Mouse (Mus musculus) stomach, embryonic 16.5 days (tissue): ENCODE measurements at regions not wholly inside any gene's neighbourhood (a gene's known extent, or its start where the extent isn't known, plus 50 kb on each side); places are given as distances from the start of the nearest gene placed in this dataset.

ENCODE experiments used
- ATAC-seq: fragments of 200-750 bp; cut with Nextera tagmentation; 2 replicates; pipeline ENCODE4 v1.8.0; 2017; ENCODE audit warnings: moderate number of reproducible peaks, moderate TSS enrichment; ENCODE audit not compliant: insufficient read depth, low FRiP score
- H3K27ac ChIP-seq: fragments of 300-500 bp; sonication (generic); 2 replicates; pipeline ENCODE4 v1.5.1; 2014; ENCODE audit warnings: low read length
- H3K27me3 ChIP-seq: fragments of 300-500 bp; sonication (generic); 2 replicates; pipeline ENCODE4 v1.6.1; 2014; ENCODE audit warnings: low read length, control low read depth, mixed read lengths; ENCODE audit not compliant: control insufficient read depth, insufficient read depth
- H3K36me3 ChIP-seq: fragments of 300-500 bp; sonication (generic); 2 replicates; pipeline ENCODE4 v1.6.1; 2014; ENCODE audit warnings: low read length; ENCODE audit not compliant: control insufficient read depth, insufficient read depth
- H3K4me1 ChIP-seq: fragments of 300-500 bp; sonication (generic); 2 replicates; pipeline ENCODE4 v1.6.1; 2014; ENCODE audit warnings: low read length, control low read depth, mixed read lengths; ENCODE audit not compliant: control insufficient read depth, insufficient read depth
- H3K4me2 ChIP-seq: fragments of 300-500 bp; sonication (generic); 2 replicates; pipeline ENCODE4 v1.6.1; 2014; ENCODE audit warnings: low read depth, low read length, mixed read lengths
- H3K4me3 ChIP-seq: fragments of 300-500 bp; sonication (generic); replicated peaks from 2 replicates; pipeline ENCODE4 v1.5.1; 2014; ENCODE audit warnings: mild to moderate bottlenecking, low read length
- H3K9ac ChIP-seq: fragments of 300-500 bp; sonication (generic); 2 replicates; pipeline ENCODE4 v1.6.1; 2014; ENCODE audit warnings: low read length
- H3K9me3 ChIP-seq: fragments of 300-500 bp; sonication (generic); replicated peaks from 2 replicates; pipeline ENCODE4 v1.6.1; 2016; ENCODE audit warnings: low read length, control low read depth; ENCODE audit not compliant: control insufficient read depth
- WGBS: fragments of 180-500 bp; shearing (Covaris S2); extraction: QIAGEN DNeasy Blood & Tissue Kit; methylation state at CpG from one replicate; pipeline ENCODE4 v1.1.7; 2014; 5-methylcytosine and 5-hydroxymethylcytosine counted together

DNA sequence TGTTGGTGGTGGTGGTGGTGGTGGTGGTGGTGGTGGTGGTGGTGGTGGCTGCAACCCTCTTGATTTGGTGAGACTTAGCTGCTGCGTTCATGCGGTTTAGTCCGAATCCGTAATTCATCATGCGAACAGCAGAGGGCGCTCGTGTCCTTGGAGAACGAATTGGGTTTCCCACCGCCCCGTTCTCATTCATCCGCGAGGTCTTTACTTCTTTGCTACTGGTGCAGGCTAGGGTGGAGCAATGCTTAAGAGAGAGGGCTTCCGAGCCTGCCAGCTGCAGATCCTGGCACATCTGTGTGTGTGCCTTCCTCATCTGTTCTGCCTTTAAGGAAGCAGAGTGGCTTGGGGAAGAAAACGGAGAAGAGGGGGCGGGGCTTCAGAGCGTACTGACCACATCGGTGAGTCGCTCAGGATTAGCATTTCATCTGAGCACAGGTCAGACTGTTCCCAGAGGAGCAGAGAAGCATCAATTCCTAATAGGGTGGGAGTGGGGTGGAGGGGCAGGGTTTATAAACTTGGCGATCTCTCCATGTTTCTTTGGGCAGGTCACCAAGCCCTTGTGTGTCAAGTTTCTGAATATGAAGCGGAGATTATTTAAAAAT lies 111.7 kb upstream of the 1700012A03Rik start:
- ATAC-seq = peak; percentile 52; the same call in 1 of the 2 replicates
- Histone ChIP-seq H3K27ac (no peak overlapping the region), H3K36me3 (no peaks in the 10 kb centered on the region), H3K27me3 (no peaks in the 10 kb centered on the region; the same call in 1 of the 2 replicates), H3K4me1 (peaks cover 4% of the 10 kb centered on the region; the same call in 1 of the 2 replicates), H3K9me3 (no peaks in the 10 kb centered on the region), H3K4me2 (peak overlapping the region; percentile 77), H3K9ac (peak overlapping the region; percentile 24; the same call in 1 of the 2 replicates), H3K4me3 (peak overlapping the region; percentile 41)
- 4% methylated on average over 20 of the region's 20 CpGs for WGBS

DNA sequence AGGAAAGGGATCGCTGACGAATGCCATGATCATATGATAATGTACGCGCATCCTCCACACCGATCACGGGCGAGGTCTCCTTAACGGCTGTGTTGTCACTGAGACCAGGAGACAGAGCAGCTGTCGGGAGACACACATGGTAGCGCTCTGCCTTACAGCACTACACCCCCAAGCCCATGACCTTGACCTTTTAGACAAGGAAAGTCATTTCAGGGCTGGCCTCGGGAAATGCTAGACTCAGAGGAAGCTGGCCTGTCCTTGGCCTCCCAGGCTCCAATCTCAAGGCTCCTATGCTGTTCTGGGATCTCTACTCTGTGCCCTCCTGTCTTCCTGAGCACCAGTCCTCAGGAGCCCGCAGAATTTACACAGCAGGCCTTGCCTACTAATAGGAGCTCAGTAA lies 112.9 kb upstream of the 1700012A03Rik start:
- H3K9ac ChIP-seq = no peak overlapping the region
- no peak overlapping the region for H3K4me3 ChIP-seq
- 65% methylated on average over 12 of the region's 12 CpGs for WGBS
- peaks cover 4% of the 10 kb centered on the region; the same call in 1 of the 2 replicates for H3K4me1 ChIP-seq
- ATAC-seq = no peak
- H3K27me3 ChIP-seq = no peaks in the 10 kb centered on the region; the same call in 1 of the 2 replicates
- no peak overlapping the region for H3K4me2 ChIP-seq
- no peaks in the 10 kb centered on the region for H3K36me3 ChIP-seq
- no peak overlapping the region for H3K27ac ChIP-seq
- H3K9me3 ChIP-seq = no peaks in the 10 kb centered on the region

DNA sequence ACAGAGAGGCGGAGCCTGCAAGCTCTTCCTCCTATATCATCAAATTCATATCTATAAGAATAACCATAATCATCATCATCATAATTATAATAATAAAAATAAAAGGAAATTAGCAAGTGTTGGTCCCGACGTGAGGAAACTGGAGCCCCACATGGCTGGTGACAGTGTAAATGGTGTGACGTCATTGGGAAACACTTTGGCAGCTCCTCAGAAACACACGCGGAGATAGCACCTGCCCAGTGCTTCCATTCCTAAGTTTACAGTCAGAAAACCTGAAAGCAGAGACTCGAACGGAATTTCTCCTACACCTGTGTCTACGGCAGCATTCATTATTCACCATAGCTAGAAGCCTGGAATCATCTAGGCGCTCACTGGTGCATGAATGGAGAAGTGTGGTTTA lies 115.2 kb upstream of the 1700012A03Rik start:
- no peak overlapping the region for H3K27ac ChIP-seq
- no peak for ATAC-seq
- 86% methylated on average over 10 of the region's 10 CpGs for WGBS
- no peaks in the 10 kb centered on the region; the same call in 1 of the 2 replicates for H3K27me3 ChIP-seq
- H3K4me1 ChIP-seq = peaks cover 4% of the 10 kb centered on the region; the same call in 1 of the 2 replicates
- no peaks in the 10 kb centered on the region for H3K36me3 ChIP-seq
- H3K4me2 ChIP-seq = no peak overlapping the region
- H3K9me3 ChIP-seq = no peaks in the 10 kb centered on the region
- H3K4me3 ChIP-seq = no peak overlapping the region
- H3K9ac ChIP-seq = no peak overlapping the region

DNA sequence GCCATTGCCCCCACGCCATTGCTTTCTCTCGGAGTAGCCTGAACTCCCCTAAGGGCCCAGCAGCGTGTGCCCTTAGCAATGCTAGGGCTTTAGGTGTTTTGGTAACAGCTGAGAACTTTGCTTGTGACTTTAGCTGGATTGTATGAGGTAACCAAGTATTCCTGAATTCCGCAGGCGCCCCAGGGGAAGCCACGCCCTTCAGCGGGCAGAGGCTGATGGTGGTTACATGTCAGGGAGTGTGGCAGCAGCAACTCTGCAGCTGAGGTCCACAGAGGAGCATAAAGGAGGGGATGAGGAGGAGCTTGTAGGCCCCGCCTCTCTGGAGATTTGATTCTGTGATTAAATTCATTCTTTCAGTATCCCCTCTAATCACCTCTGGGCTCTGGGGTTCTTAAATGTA lies 116.1 kb upstream of the 1700012A03Rik start:
- Histone ChIP-seq H3K9me3 (no peaks in the 10 kb centered on the region), H3K9ac (no peak overlapping the region), H3K36me3 (no peaks in the 10 kb centered on the region), H3K27me3 (no peaks in the 10 kb centered on the region; the same call in 1 of the 2 replicates), H3K27ac (no peak overlapping the region), H3K4me3 (no peak overlapping the region), H3K4me1 (peaks cover 4% of the 10 kb centered on the region; the same call in 1 of the 2 replicates), H3K4me2 (no peak overlapping the region)
- 77% methylated on average over 8 of the region's 8 CpGs for WGBS
- ATAC-seq = no peak

DNA sequence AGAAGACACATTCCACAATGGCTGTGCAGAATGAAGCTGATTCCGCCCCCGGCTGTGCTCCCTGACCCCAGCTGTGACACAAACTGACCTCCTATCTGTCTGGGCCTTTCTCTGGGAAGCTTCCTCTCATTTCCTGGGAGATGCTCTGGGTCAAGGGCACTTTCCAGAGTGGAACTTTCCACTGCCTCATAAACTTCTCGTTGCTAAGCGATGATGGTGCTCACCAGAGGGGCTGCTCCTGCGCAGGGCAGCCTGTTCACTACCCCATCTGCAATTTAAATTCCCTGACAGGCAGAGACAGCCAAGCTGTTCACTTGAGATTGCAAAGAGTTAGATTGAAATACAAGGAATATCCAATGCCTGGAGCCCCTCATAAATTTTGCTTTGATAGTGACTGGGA lies 116.7 kb upstream of the 1700012A03Rik start:
- Histone ChIP-seq H3K4me2 (no peak overlapping the region), H3K4me3 (no peak overlapping the region), H3K27ac (no peak overlapping the region), H3K9ac (no peak overlapping the region), H3K9me3 (no peaks in the 10 kb centered on the region), H3K4me1 (peaks cover 2% of the 10 kb centered on the region; the same call in 1 of the 2 replicates), H3K36me3 (no peaks in the 10 kb centered on the region), H3K27me3 (no peaks in the 10 kb centered on the region; the same call in 1 of the 2 replicates)
- no peak for ATAC-seq
- WGBS = 56% methylated on average over 5 of the region's 5 CpGs

DNA sequence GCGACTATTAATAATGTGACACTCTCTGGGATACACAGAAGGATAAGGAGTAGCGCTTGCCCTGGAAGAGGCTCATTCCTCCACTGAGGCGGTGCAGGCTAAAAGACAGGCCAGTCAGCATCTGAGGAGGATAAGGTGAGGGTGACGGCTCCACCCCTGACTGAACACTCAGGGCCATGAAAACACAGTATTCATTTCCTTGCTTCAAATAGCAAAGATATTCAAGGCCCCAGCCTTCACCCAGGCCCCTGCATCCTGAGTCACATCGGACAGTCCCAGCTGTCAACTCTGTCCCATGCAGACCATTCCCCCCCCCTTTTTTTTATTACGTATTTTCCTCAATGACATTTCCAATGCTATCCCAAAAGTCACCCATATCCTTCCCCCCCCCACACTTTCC lies 118.9 kb upstream of the 1700012A03Rik start:
- H3K4me3 ChIP-seq = no peak overlapping the region
- H3K36me3 ChIP-seq = no peaks in the 10 kb centered on the region
- no peak overlapping the region for H3K4me2 ChIP-seq
- H3K27me3 ChIP-seq = no peaks in the 10 kb centered on the region
- H3K27ac ChIP-seq = no peak overlapping the region
- 91% methylated on average over 6 of the region's 6 CpGs for WGBS
- no peaks in the 10 kb centered on the region for H3K9me3 ChIP-seq
- no peak for ATAC-seq
- H3K9ac ChIP-seq = no peak overlapping the region
- H3K4me1 ChIP-seq = no peaks in the 10 kb centered on the region

DNA sequence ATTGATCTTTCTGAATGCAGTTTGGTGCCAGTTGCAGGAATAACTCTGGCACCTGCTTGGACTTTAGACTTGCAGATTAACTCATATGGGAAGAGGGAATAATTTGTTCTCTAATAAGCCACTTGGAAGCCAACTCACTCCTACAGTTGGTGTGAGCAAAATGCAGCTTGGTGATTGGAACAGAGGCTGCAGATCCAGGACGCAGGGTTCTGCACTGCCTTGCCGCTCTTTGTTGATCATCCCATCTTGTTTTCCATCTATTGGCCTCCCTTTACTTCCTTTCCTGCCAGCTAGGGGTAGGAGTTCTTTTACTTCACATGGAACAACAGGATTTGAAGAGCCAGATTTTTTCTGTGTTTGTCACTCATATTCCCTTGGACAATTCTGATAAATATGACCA lies 120.9 kb upstream of the 1700012A03Rik start:
- Histone ChIP-seq H3K4me2 (no peak overlapping the region), H3K4me3 (no peak overlapping the region), H3K36me3 (no peaks in the 10 kb centered on the region), H3K4me1 (no peaks in the 10 kb centered on the region), H3K27ac (no peak overlapping the region), H3K27me3 (no peaks in the 10 kb centered on the region), H3K9ac (no peak overlapping the region), H3K9me3 (no peaks in the 10 kb centered on the region)
- ATAC-seq = no peak
- WGBS = 70% methylated on average over 2 of the region's 2 CpGs

DNA sequence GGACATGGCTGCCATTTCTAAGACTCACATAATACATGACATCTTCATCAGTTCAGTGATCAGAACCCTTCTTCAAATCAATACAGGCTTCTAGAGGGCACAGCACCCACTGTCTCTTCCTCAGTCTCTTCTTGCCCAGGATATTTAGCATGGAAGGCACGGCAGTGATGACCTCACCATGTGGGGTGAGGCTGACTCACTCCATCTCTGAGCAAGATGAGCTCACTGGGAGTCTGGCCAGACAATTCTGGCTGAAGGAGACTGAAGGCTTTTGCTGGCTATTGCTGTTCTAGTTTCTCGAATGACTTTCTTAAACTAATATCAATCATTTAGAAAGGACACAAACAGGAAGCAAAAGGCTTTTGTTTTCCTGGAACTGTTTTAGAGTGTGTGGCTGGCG lies 122.9 kb upstream of the 1700012A03Rik start:
- no peak for ATAC-seq
- Histone ChIP-seq H3K27me3 (no peaks in the 10 kb centered on the region), H3K9ac (no peak overlapping the region), H3K9me3 (no peaks in the 10 kb centered on the region), H3K27ac (no peak overlapping the region), H3K36me3 (no peaks in the 10 kb centered on the region), H3K4me2 (no peak overlapping the region), H3K4me1 (no peaks in the 10 kb centered on the region), H3K4me3 (no peak overlapping the region)
- 43% methylated on average over 3 of the region's 3 CpGs for WGBS

DNA sequence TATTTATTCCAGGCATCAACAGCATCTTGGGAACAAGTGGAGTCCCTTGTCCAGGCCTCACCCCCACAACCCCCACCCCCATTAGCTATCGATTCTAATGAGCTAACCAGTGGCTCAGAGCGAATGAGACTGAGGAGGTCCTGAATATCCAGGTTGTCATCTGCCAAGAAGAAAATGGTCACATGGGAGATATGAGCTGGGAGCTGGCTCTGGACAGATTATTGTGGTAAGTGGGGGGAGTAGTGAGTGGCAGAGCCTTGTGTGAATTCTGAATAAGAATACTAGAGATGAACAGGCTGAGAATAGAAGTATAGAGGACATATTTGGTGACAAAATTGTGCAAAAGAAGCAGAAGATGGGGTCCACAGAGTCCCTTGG lies 125.4 kb upstream of the 1700012A03Rik start:
- Histone ChIP-seq H3K9ac (no peak overlapping the region), H3K4me2 (no peak overlapping the region), H3K36me3 (no peaks in the 10 kb centered on the region), H3K4me1 (no peaks in the 10 kb centered on the region), H3K9me3 (no peaks in the 10 kb centered on the region), H3K27me3 (no peaks in the 10 kb centered on the region), H3K27ac (no peak overlapping the region), H3K4me3 (no peak overlapping the region)
- no peak for ATAC-seq
- 74% methylated on average over 2 of the region's 2 CpGs for WGBS
